Mouse (Mus musculus) G1E (cell line): ENCODE results near the gene Col9a3. TPM values are rescaled to one million over a fixed set of nuclear protein-coding genes. Genes with fewer than 3 reads are reported as not detected.

Experiments
- ATAC-seq: 2 replicates; pipeline ENCODE4 v1.8.0; 2016; ENCODE audit warnings: mild to moderate bottlenecking; ENCODE audit not compliant: insufficient number of reproducible peaks, poor library complexity, low FRiP score, severe bottlenecking; ENCODE audit errors: extremely low read depth
- DNase-seq: peaks from one replicate; pipeline ENCODE4 v3.0.0; 2012; ENCODE audit warnings: low spot score
- H3K27me3 ChIP-seq: 2 replicates; pipeline ENCODE4 v1.6.1; 2012; ENCODE audit warnings: mild to moderate bottlenecking, low read length, inconsistent platforms; ENCODE audit not compliant: insufficient read depth
- H3K36me3 ChIP-seq: replicated peaks from 2 replicates; pipeline ENCODE3; 2012; ENCODE audit warnings: mild to moderate bottlenecking, inconsistent platforms
- H3K4me1 ChIP-seq: 2 replicates; pipeline ENCODE4 v1.6.1; 2012; ENCODE audit warnings: low read depth, low read length, inconsistent platforms, mixed read lengths; ENCODE audit not compliant: insufficient read depth
- H3K4me3 ChIP-seq: 2 replicates; pipeline ENCODE4 v1.5.1; 2012; ENCODE audit warnings: low read depth, mild to moderate bottlenecking, inconsistent platforms, low read length, moderate library complexity, mixed read lengths
- H3K9me3 ChIP-seq: replicated peaks from 2 replicates; pipeline ENCODE4 v1.6.1; 2012; ENCODE audit warnings: inconsistent platforms
- CTCF ChIP-seq: IDR thresholded peaks from 2 replicates; pipeline ENCODE4 v1.5.1; 2012; ENCODE audit warnings: low read depth, low read length, inconsistent platforms, mixed read lengths
- GATA1 ChIP-seq: IDR thresholded peaks from 2 replicates; pipeline ENCODE4 v1.6.1; 2012; ENCODE audit warnings: borderline replicate concordance, low read length, inconsistent platforms, mixed read lengths
- GATA2 ChIP-seq: IDR thresholded peaks from 2 replicates; pipeline ENCODE4 v1.6.1; 2012; ENCODE audit warnings: low read depth, low read length, inconsistent platforms, borderline replicate concordance
- POLR2AphosphoS5 ChIP-seq: IDR thresholded peaks from 2 replicates; pipeline ENCODE4 v1.6.1; 2012; ENCODE audit warnings: low read depth, low read length, inconsistent platforms; ENCODE audit not compliant: insufficient replicate concordance
- TAL1 ChIP-seq: conservative IDR thresholded peaks from 2 replicates; pipeline ENCODE4 v1.6.1; 2012; ENCODE audit warnings: low read depth, low read length, inconsistent platforms, mixed read lengths
- polyA plus RNA-seq: library from polyadenylated mRNA; stranded (reverse); fragments of >175 nt; gene quantifications from 2 replicates; pipeline ENCODE4 v1.2.3, GENCODE M21; 2012
- total RNA-seq, 2 experiments: library from RNA; stranded (forward) in 1 of 2; stranded (reverse) in 1 of 2; fragments of 200-1000 nt in 1 of 2; fragments of >200 nt in 1 of 2; fragmentation: Nextera tagmentation in 1 of 2; gene quantifications; 2 replicates each; pipeline ENCODE4 v1.2.3; 2014 to 2017

The Col9a3 gene
- total and polyA plus RNA-seq, 3 experiments: 0.20 to 0.75 (median 0.44) TPM

DNA sequence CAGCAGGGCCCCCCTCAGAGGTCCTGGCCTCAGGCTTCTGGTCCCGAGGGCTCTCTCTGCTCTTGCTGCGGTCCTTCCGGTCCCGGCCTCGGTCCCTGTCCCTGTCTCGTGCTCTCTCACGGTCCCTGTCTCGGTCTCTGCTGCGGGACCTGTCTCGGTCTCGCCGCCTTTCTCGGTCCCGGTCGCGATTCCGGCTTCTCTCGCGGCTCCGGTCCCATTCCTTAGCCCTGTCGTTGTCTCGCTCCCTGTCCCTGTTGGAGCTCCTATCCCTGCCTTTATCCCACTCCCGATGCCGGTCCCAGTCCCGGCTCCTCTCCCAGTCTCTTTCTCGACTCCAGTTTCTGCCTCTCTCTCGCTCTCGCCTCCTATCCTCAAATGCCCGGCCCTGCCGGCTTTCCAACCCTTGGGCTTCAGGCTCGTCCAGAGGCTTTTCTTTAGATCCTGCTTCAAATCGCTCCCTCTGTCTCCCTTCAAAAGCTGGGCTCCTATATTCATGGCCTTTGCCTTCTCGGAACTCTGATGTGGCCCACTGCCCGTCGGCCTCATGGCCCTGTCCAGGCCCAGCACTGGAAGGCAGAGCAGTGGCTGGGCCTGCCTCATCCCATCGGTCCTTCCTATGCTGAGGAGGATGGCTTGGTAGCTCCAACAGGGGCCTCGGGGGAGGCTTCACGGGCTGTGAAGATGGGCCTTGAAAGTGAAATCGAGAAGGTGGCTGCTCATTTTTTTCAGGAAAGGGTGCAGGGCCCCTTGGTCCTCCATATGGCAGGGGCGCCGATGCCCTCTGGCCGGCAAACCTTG is 62.0 kb downstream of the Col9a3 start:
- DNase-seq: no peak
- Histone ChIP-seq H3K27me3 (peaks cover 8% of the 10 kb centered on the region; the same call in 1 of the 2 replicates), H3K4me3 (no peak overlapping the region; the same call in 1 of the 2 replicates), H3K36me3 (peaks cover 55% of the 10 kb centered on the region), H3K4me1 (peaks cover 5% of the 10 kb centered on the region; the same call in 1 of the 2 replicates), H3K9me3 (no peaks in the 10 kb centered on the region)
- TF ChIP-seq TAL1 (no peak), CTCF (no peak), POLR2AphosphoS5 (no peak), GATA1 (no peak), GATA2 (no peak)
- no peak for ATAC-seq

DNA sequence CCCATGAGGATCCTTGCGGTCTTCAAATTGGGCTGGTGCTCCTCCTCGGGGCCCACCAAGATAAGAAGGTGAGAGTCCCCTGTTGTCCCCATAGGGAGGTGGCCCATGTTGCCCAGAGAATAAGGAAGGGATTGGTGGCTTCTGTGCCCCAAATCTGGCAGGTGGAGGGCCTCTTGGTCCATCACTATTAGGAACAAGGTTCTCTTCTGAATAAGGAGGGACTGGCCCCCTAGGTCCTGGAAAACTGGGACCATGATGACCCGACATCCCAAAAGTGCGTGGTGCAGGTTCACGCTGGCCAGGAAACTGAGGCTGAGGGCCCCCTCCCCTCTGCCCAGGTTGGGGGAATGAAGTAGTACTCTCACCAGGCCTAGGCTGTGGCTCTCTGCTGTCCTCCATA is 62.9 kb downstream of the Col9a3 start:
- TF ChIP-seq CTCF (no peak), GATA2 (no peak), TAL1 (no peak), GATA1 (no peak), POLR2AphosphoS5 (no peak)
- H3K4me1 ChIP-seq: peaks cover 2% of the 10 kb centered on the region; the same call in 1 of the 2 replicates
- ATAC-seq (no peak), DNase-seq (no peak)
- no peak overlapping the region for H3K4me3 ChIP-seq
- H3K27me3 ChIP-seq: no peaks in the 10 kb centered on the region
- no peaks in the 10 kb centered on the region for H3K9me3 ChIP-seq
- H3K36me3 ChIP-seq: peaks cover 64% of the 10 kb centered on the region

DNA sequence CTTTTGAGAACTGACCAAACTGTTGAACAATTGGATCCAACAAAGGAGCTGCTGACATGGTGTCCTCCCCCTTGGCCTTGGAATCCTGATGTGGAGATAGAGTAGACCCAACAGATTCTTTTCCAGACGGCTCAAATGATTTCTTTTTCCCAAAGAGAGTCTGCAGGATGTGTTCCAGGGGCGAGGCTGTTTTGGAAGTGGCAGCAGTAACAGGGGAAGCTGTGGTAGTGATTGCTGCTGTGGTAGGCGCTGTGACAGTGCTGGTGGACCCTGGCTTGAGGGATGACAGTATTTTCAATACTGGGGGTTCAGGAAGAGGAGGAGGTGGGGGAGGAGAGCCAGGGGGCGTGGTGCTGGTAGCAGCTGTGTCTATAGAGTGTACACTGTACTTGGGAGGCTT is 64.4 kb downstream of the Col9a3 start:
- H3K9me3 ChIP-seq: no peaks in the 10 kb centered on the region
- H3K4me3 ChIP-seq: no peak overlapping the region
- DNase-seq: no peak
- no peaks in the 10 kb centered on the region for H3K27me3 ChIP-seq
- peaks cover 79% of the 10 kb centered on the region for H3K36me3 ChIP-seq
- H3K4me1 ChIP-seq: 0 out of 2 replicates have a peak, but pooled peaks cover 2% of the 10 kb centered on the region
- TF ChIP-seq TAL1 (no peak), POLR2AphosphoS5 (no peak), CTCF (no peak), GATA1 (no peak), GATA2 (no peak)
- ATAC-seq: no peak

Other genes with a start within 250 kb of the Col9a3 start
- not detected in 2 replicates for gene Slco4a1, start 141.5 kb upstream of the Col9a3 start, total RNA-seq (2014; fragmentation: Nextera tagmentation)
- 0.11 TPM in 1 of 2 replicates, not detected in the other for gene Slco4a1, start 141.5 kb upstream of the Col9a3 start, total RNA-seq (2017)
- gene Slco4a1, start 141.5 kb upstream of the Col9a3 start, polyA plus RNA-seq: not detected in 2 replicates
- gene Ntsr1, start 97.8 kb upstream of the Col9a3 start, total RNA-seq (2014; fragmentation: Nextera tagmentation): not detected in 2 replicates
- 0.05 TPM in 1 of 2 replicates, not detected in the other for gene Ntsr1, start 97.8 kb upstream of the Col9a3 start, total RNA-seq (2017)
- gene Ntsr1, start 97.8 kb upstream of the Col9a3 start, polyA plus RNA-seq: not detected in 2 replicates
- 18.4 and 18.6 TPM in 2 replicates for gene Mrgbp, start 16.5 kb upstream of the Col9a3 start, total RNA-seq (2014; fragmentation: Nextera tagmentation)
- 35.5 and 38.3 TPM in 2 replicates for gene Mrgbp, start 16.5 kb upstream of the Col9a3 start, total RNA-seq (2017)
- 16.9 and 19.5 TPM in 2 replicates for gene Mrgbp, start 16.5 kb upstream of the Col9a3 start, polyA plus RNA-seq
- 26.3 and 27.0 TPM in 2 replicates for gene Ogfr, start 8.5 kb upstream of the Col9a3 start, total RNA-seq (2014; fragmentation: Nextera tagmentation)
- gene Ogfr, start 8.5 kb upstream of the Col9a3 start, total RNA-seq (2017): 39.5 and 45.2 TPM in 2 replicates
- gene Ogfr, start 8.5 kb upstream of the Col9a3 start, polyA plus RNA-seq: 98.0 and 127 TPM in 2 replicates
- gene Tcfl5, start 44.9 kb downstream of the Col9a3 start, total RNA-seq (2014; fragmentation: Nextera tagmentation): not detected in 2 replicates
- gene Tcfl5, start 44.9 kb downstream of the Col9a3 start, total RNA-seq (2017): 0.05 TPM in 1 of 2 replicates, not detected in the other
- gene Tcfl5, start 44.9 kb downstream of the Col9a3 start, polyA plus RNA-seq: not detected in 2 replicates
- gene Dido1, start 112.2 kb downstream of the Col9a3 start, total RNA-seq (2014; fragmentation: Nextera tagmentation): 57.3 and 66.5 TPM in 2 replicates
- gene Dido1, start 112.2 kb downstream of the Col9a3 start, total RNA-seq (2017): 53.6 and 62.3 TPM in 2 replicates
- gene Dido1, start 112.2 kb downstream of the Col9a3 start, polyA plus RNA-seq: 19.4 and 21.4 TPM in 2 replicates
- 68.9 and 79.7 TPM in 2 replicates for gene Gid8, start 112.3 kb downstream of the Col9a3 start, total RNA-seq (2014; fragmentation: Nextera tagmentation)
- gene Gid8, start 112.3 kb downstream of the Col9a3 start, total RNA-seq (2017): 70.2 and 78.3 TPM in 2 replicates
- 29.3 and 35.5 TPM in 2 replicates for gene Gid8, start 112.3 kb downstream of the Col9a3 start, polyA plus RNA-seq
- gene Slc17a9, start 127.5 kb downstream of the Col9a3 start, total RNA-seq (2014; fragmentation: Nextera tagmentation): 1.2 and 2.0 TPM in 2 replicates
- gene Slc17a9, start 127.5 kb downstream of the Col9a3 start, total RNA-seq (2017): 0.06 TPM in 1 of 2 replicates, not detected in the other
- gene Slc17a9, start 127.5 kb downstream of the Col9a3 start, polyA plus RNA-seq: 0.26 and 0.36 TPM in 2 replicates
- not detected in 2 replicates for gene Bhlhe23, start 179.1 kb downstream of the Col9a3 start, total RNA-seq (2014; fragmentation: Nextera tagmentation)
- 0.11 TPM in 1 of 2 replicates, not detected in the other for gene Bhlhe23, start 179.1 kb downstream of the Col9a3 start, total RNA-seq (2017)
- gene Bhlhe23, start 179.1 kb downstream of the Col9a3 start, polyA plus RNA-seq: not detected in 2 replicates